ENCODE assay signal across 10 mouse cellular contexts in genomic region chr7:34571295-34571694, GRCm38 (mm10).
A peak's percentile ranks its signal among the peaks of the same experiment; 100 is the strongest.
DNase-seq lines count a peak whose midpoint lies in the region; ATAC-seq and TF ChIP-seq lines count a peak whose summit lies in the region.
"Had no signal": no experiment of that assay in that cellular context is flagged by ENCODE, and none has a peak within 500 bp of the region (broad histone marks: within the 10 kb centered on the region; RNA-seq: fewer than 3 reads in every experiment).

No protein-coding gene starts in this region.

- H3K9ac ChIP-seq in forebrain, embryonic 12.5 days = no peak overlapping the region
- H3K9ac ChIP-seq in forebrain, postnatal 0 days = no peak overlapping the region
- H3K9ac ChIP-seq in embryonic facial prominence, embryonic 15.5 days = no peak overlapping the region; the same call in 1 of the 2 replicates
- no peak overlapping the region for H3K9ac ChIP-seq in intestine, embryonic 14.5 days (ENCODE audit: low read length)
- no peak overlapping the region for H3K9ac ChIP-seq in stomach, embryonic 15.5 days

- peaks cover 19% of the 10 kb centered on the region for H3K4me1 ChIP-seq in forebrain, embryonic 12.5 days
- H3K4me1 ChIP-seq in forebrain, postnatal 0 days (ENCODE audit: insufficient read depth) = peaks cover 11% of the 10 kb centered on the region; the same call in 1 of the 2 replicates
- peaks cover 18% of the 10 kb centered on the region for H3K4me1 ChIP-seq in embryonic facial prominence, embryonic 15.5 days
- H3K4me1 ChIP-seq in intestine, embryonic 14.5 days (replicated peaks; ENCODE audit: control insufficient read depth, insufficient read depth, low read length) = peaks cover 18% of the 10 kb centered on the region
- H3K4me1 ChIP-seq in lung, adult 2 months (ENCODE audit: control insufficient read depth, insufficient read depth, low read length) = peaks cover 8% of the 10 kb centered on the region
- peaks cover 18% of the 10 kb centered on the region for H3K4me1 ChIP-seq in stomach, embryonic 15.5 days

- no peak for TF ChIP-seq CTCF in forebrain, postnatal 0 days (IDR thresholded peaks at IDR 0.05; ENCODE audit: low read depth)
- TF ChIP-seq CTCF in lung, adult 2 months (IDR thresholded peaks at IDR 0.05; ENCODE audit: insufficient read depth, low read length) = no peak

- no peaks in the 10 kb centered on the region for H3K36me3 ChIP-seq in forebrain, embryonic 12.5 days (replicated peaks)
- H3K36me3 ChIP-seq in forebrain, postnatal 0 days (ENCODE audit: insufficient read depth) = no peaks in the 10 kb centered on the region
- no peaks in the 10 kb centered on the region for H3K36me3 ChIP-seq in embryonic facial prominence, embryonic 15.5 days
- H3K36me3 ChIP-seq in intestine, embryonic 14.5 days (ENCODE audit: control insufficient read depth, insufficient read depth, low read length) = no peaks in the 10 kb centered on the region
- no peaks in the 10 kb centered on the region for H3K36me3 ChIP-seq in stomach, embryonic 15.5 days

- no peak for TF ChIP-seq POLR2A in lung, adult 2 months (IDR thresholded peaks at IDR 0.05; ENCODE audit: borderline replicate concordance, extremely low read depth, low read depth, low read length)

- H3K27me3 ChIP-seq in forebrain, embryonic 12.5 days = no peaks in the 10 kb centered on the region
- no peaks in the 10 kb centered on the region for H3K27me3 ChIP-seq in forebrain, postnatal 0 days (ENCODE audit: insufficient read depth, low read length)
- H3K27me3 ChIP-seq in embryonic facial prominence, embryonic 15.5 days = no peaks in the 10 kb centered on the region
- H3K27me3 ChIP-seq in intestine, embryonic 14.5 days (replicated peaks; ENCODE audit: control insufficient read depth, insufficient read depth, low read length) = no peaks in the 10 kb centered on the region
- no peaks in the 10 kb centered on the region for H3K27me3 ChIP-seq in stomach, embryonic 15.5 days (replicated peaks)
- H3K27me3 ChIP-seq: CH12.LX had no signal

- no peak for DNase-seq in forebrain, postnatal 0 days
- DNase-seq in intestine, embryonic 14.5 days (ENCODE audit: low spot score) = peak; percentile 59
- DNase-seq in lung, adult 2 months = peak; percentile 13
- no peak for DNase-seq in Muller cell, postnatal 12 days (ENCODE audit: inconsistent ontology term)

- ATAC-seq in forebrain, embryonic 12.5 days (ENCODE audit: low FRiP score) = no peak
- no peak for ATAC-seq in forebrain, postnatal 0 days
- ATAC-seq in embryonic facial prominence, embryonic 15.5 days (ENCODE audit: insufficient number of reproducible peaks, low FRiP score, low TSS enrichment, low read depth) = peak; percentile 64; the same call in 1 of the 2 replicates
- no peak; the same call in 1 of the 2 replicates for ATAC-seq in intestine, embryonic 14.5 days (replicated peaks; ENCODE audit: low FRiP score, low TSS enrichment, low read depth)
- peak; percentile 71 for ATAC-seq in stomach, embryonic 15.5 days (ENCODE audit: insufficient read depth, low FRiP score, low read depth)
- no peak for ATAC-seq in erythroid progenitor cell, adult 5-6 weeks (replicated peaks; ENCODE audit: low FRiP score, poor library complexity, severe bottlenecking)

- H3K27ac ChIP-seq in forebrain, embryonic 12.5 days = peak overlapping the region; percentile 70; the same call in 1 of the 2 replicates
- H3K27ac ChIP-seq in forebrain, postnatal 0 days (ENCODE audit: low read depth, low read length) = no peak overlapping the region
- peak overlapping the region; percentile 78 for H3K27ac ChIP-seq in embryonic facial prominence, embryonic 15.5 days (replicated peaks)
- H3K27ac ChIP-seq in intestine, embryonic 14.5 days (ENCODE audit: low read depth) = peak overlapping the region; percentile 38; the same call in 1 of the 2 replicates
- peak overlapping the region; percentile 53 for H3K27ac ChIP-seq in stomach, embryonic 15.5 days

- H3K4me3 ChIP-seq in forebrain, embryonic 12.5 days (replicated peaks) = no peak overlapping the region
- no peak overlapping the region for H3K4me3 ChIP-seq in forebrain, postnatal 0 days (ENCODE audit: low read depth, low read length)
- no peak overlapping the region for H3K4me3 ChIP-seq in embryonic facial prominence, embryonic 15.5 days (replicated peaks)
- no peak overlapping the region for H3K4me3 ChIP-seq in intestine, embryonic 14.5 days (ENCODE audit: low read depth, low read length)
- no peak overlapping the region for H3K4me3 ChIP-seq in lung, adult 2 months (replicated peaks; ENCODE audit: extremely low read depth, low read depth, low read length)
- no peak overlapping the region for H3K4me3 ChIP-seq in stomach, embryonic 15.5 days (replicated peaks)
- H3K4me3 ChIP-seq: erythroblast, embryonic 14.5 days had no signal

- 56% methylated on average over 10 of the region's 10 CpGs for WGBS in forebrain, embryonic 12.5 days
- 39% methylated on average over 10 of the region's 10 CpGs for WGBS in forebrain, postnatal 0 days
- WGBS in embryonic facial prominence, embryonic 15.5 days = 34% methylated on average over 10 of the region's 10 CpGs
- WGBS in intestine, embryonic 14.5 days = 30% methylated on average over 10 of the region's 10 CpGs
- WGBS in lung, adult 2 months = 35% methylated on average over 10 of the region's 10 CpGs
- 31% methylated on average over 10 of the region's 10 CpGs for WGBS in stomach, embryonic 15.5 days

- peak overlapping the region; percentile 63; the same call in 1 of the 2 replicates for H3K4me2 ChIP-seq in forebrain, embryonic 12.5 days
- no peak overlapping the region; the same call in 1 of the 2 replicates for H3K4me2 ChIP-seq in forebrain, postnatal 0 days (ENCODE audit: low read depth)
- peak overlapping the region; percentile 65; the same call in 1 of the 2 replicates for H3K4me2 ChIP-seq in embryonic facial prominence, embryonic 15.5 days (replicated peaks)
- H3K4me2 ChIP-seq in intestine, embryonic 14.5 days (ENCODE audit: low read length) = peak overlapping the region; percentile 67
- H3K4me2 ChIP-seq in stomach, embryonic 15.5 days = peak overlapping the region; percentile 64

- no peaks in the 10 kb centered on the region for H3K9me3 ChIP-seq in forebrain, embryonic 12.5 days
- H3K9me3 ChIP-seq in forebrain, postnatal 0 days (ENCODE audit: low read length) = no peaks in the 10 kb centered on the region
- no peaks in the 10 kb centered on the region for H3K9me3 ChIP-seq in embryonic facial prominence, embryonic 15.5 days (replicated peaks)
- no peaks in the 10 kb centered on the region for H3K9me3 ChIP-seq in intestine, embryonic 14.5 days (ENCODE audit: control insufficient read depth, low read length)
- no peaks in the 10 kb centered on the region for H3K9me3 ChIP-seq in stomach, embryonic 15.5 days

Comparison
In these comparisons a context has a peak if more than half of its experiments do, and no peak if none do; other contexts are left out.
1. ATAC-seq: peak in embryonic facial prominence, embryonic 15.5 days (single experiment) and stomach, embryonic 15.5 days (single experiment); none in forebrain, embryonic 12.5 days (single experiment), forebrain, postnatal 0 days (single experiment), intestine, embryonic 14.5 days (single experiment) and erythroid progenitor cell, adult 5-6 weeks (single experiment).
2. DNase-seq: peak in intestine, embryonic 14.5 days (single experiment) and lung, adult 2 months (single experiment); none in forebrain, postnatal 0 days (single experiment) and Muller cell, postnatal 12 days (single experiment).